Comparison of ENCODE assay signal across 10 mouse cellular contexts in genomic region chr17:71285929-71286328, GRCm38 (mm10). TPM values are rescaled to one million over a fixed set of nuclear protein-coding genes. Genes with fewer than 3 reads are reported as not detected.
A peak's percentile ranks its signal among the peaks of the same experiment; 100 is the strongest.
DNase-seq lines count a peak whose midpoint lies in the region; ATAC-seq and TF ChIP-seq lines count a peak whose summit lies in the region.
"Had no signal": no experiment of that assay in that cellular context is flagged by ENCODE, and none has a peak within 500 bp of the region (broad histone marks: within the 10 kb centered on the region; RNA-seq: fewer than 3 reads in every experiment).

No protein-coding gene starts in this region.

- DNase-seq in lung, embryonic 14.5 days = peak; percentile 25
- no peak for DNase-seq in lung, adult 2 months
- peak; percentile 41 for DNase-seq in kidney, postnatal 10 days
- DNase-seq in midbrain, embryonic 11.5 days (ENCODE audit: low spot score, missing footprints) = no peak
- DNase-seq: cerebellum, postnatal 10 days had no signal

- 55% methylated on average over 6 of the region's 6 CpGs for WGBS in lung, embryonic 14.5 days
- 65% methylated on average over 6 of the region's 6 CpGs for WGBS in lung, adult 2 months
- 81% methylated on average over 6 of the region's 6 CpGs for WGBS in forebrain, embryonic 15.5 days
- WGBS in midbrain, embryonic 11.5 days = 74% methylated on average over 6 of the region's 6 CpGs
- 76% methylated on average over 6 of the region's 6 CpGs for WGBS in hindbrain, embryonic 13.5 days

- no peak for TF ChIP-seq POLR2A in lung, adult 2 months (IDR thresholded peaks at IDR 0.05; ENCODE audit: borderline replicate concordance, extremely low read depth, low read depth, low read length)
- TF ChIP-seq POLR2A in myocyte (IDR thresholded peaks at IDR 0.05; ENCODE audit: insufficient read length, low read depth) = no peak

- no peaks in the 10 kb centered on the region for H3K79me2 ChIP-seq in myocyte (ENCODE audit: control insufficient read depth, insufficient read depth)

- H3K4me1 ChIP-seq in lung, embryonic 14.5 days (ENCODE audit: insufficient read depth) = peaks cover 10% of the 10 kb centered on the region; the same call in 1 of the 2 replicates
- H3K4me1 ChIP-seq in lung, adult 2 months (ENCODE audit: control insufficient read depth, insufficient read depth, low read length) = peaks cover 2% of the 10 kb centered on the region; the same call in 1 of the 2 replicates
- no peaks in the 10 kb centered on the region for H3K4me1 ChIP-seq in forebrain, embryonic 15.5 days
- H3K4me1 ChIP-seq in midbrain, embryonic 11.5 days (ENCODE audit: control insufficient read depth, insufficient read depth, low read length) = peaks cover 2% of the 10 kb centered on the region; the same call in 1 of the 2 replicates
- no peaks in the 10 kb centered on the region for H3K4me1 ChIP-seq in hindbrain, embryonic 13.5 days (replicated peaks)

- no peak for TF ChIP-seq CTCF in lung, embryonic 14.5 days (IDR thresholded peaks at IDR 0.05; ENCODE audit: low read depth)
- TF ChIP-seq CTCF in lung, adult 2 months (IDR thresholded peaks at IDR 0.05; ENCODE audit: insufficient read depth, low read length) = no peak

- no peaks in the 10 kb centered on the region for H3K36me3 ChIP-seq in lung, embryonic 14.5 days (ENCODE audit: insufficient read depth)
- H3K36me3 ChIP-seq in myocyte (ENCODE audit: control insufficient read depth, insufficient read depth) = no peaks in the 10 kb centered on the region
- no peaks in the 10 kb centered on the region for H3K36me3 ChIP-seq in forebrain, embryonic 15.5 days
- H3K36me3 ChIP-seq in midbrain, embryonic 11.5 days (ENCODE audit: control insufficient read depth, insufficient read depth, low read length) = no peaks in the 10 kb centered on the region
- no peaks in the 10 kb centered on the region for H3K36me3 ChIP-seq in hindbrain, embryonic 13.5 days

- 0 out of 2 replicates have a peak, but pooled peaks have one; percentile 22 for ATAC-seq in lung, embryonic 14.5 days (ENCODE audit: insufficient read depth)
- peak; percentile 21 for ATAC-seq in granulocyte monocyte progenitor cell, adult 5-6 weeks (replicated peaks; ENCODE audit: poor library complexity, severe bottlenecking)
- ATAC-seq in forebrain, embryonic 15.5 days (replicated peaks) = no peak
- no peak for ATAC-seq in midbrain, embryonic 11.5 days (ENCODE audit: low FRiP score)
- no peak for ATAC-seq in hindbrain, embryonic 13.5 days (ENCODE audit: low FRiP score)
- ATAC-seq: hindbrain, embryonic 16.5 days had no signal

- no peak overlapping the region for H3K4me2 ChIP-seq in lung, embryonic 14.5 days
- peak overlapping the region; percentile 44 for H3K4me2 ChIP-seq in myocyte (ENCODE audit: low read depth)
- H3K4me2 ChIP-seq in forebrain, embryonic 15.5 days (replicated peaks) = no peak overlapping the region
- H3K4me2 ChIP-seq in midbrain, embryonic 11.5 days = no peak overlapping the region
- H3K4me2 ChIP-seq in hindbrain, embryonic 13.5 days = no peak overlapping the region

- no peaks in the 10 kb centered on the region for H3K27me3 ChIP-seq in lung, embryonic 14.5 days (ENCODE audit: insufficient read depth, low read length)
- H3K27me3 ChIP-seq in myocyte (ENCODE audit: control insufficient read depth, insufficient read depth, insufficient read length) = no peaks in the 10 kb centered on the region
- no peaks in the 10 kb centered on the region for H3K27me3 ChIP-seq in forebrain, embryonic 15.5 days
- no peaks in the 10 kb centered on the region for H3K27me3 ChIP-seq in midbrain, embryonic 11.5 days (ENCODE audit: control insufficient read depth, insufficient read depth, low read length)
- H3K27me3 ChIP-seq in hindbrain, embryonic 13.5 days = no peaks in the 10 kb centered on the region

- H3K9ac ChIP-seq in lung, embryonic 14.5 days = no peak overlapping the region
- H3K9ac ChIP-seq in forebrain, embryonic 15.5 days (replicated peaks) = no peak overlapping the region
- H3K9ac ChIP-seq in midbrain, embryonic 11.5 days (ENCODE audit: low read length) = no peak overlapping the region
- no peak overlapping the region for H3K9ac ChIP-seq in hindbrain, embryonic 13.5 days

- no peak overlapping the region for H3ac ChIP-seq in myocyte (ENCODE audit: control insufficient read depth, insufficient read length)

- no peaks in the 10 kb centered on the region for H3K9me3 ChIP-seq in lung, embryonic 14.5 days (ENCODE audit: low read depth, low read length)
- H3K9me3 ChIP-seq in forebrain, embryonic 15.5 days = no peaks in the 10 kb centered on the region
- H3K9me3 ChIP-seq in midbrain, embryonic 11.5 days (ENCODE audit: control insufficient read depth, low read length) = no peaks in the 10 kb centered on the region
- H3K9me3 ChIP-seq in hindbrain, embryonic 13.5 days = no peaks in the 10 kb centered on the region

- no peak overlapping the region for H3K4me3 ChIP-seq in lung, embryonic 14.5 days (ENCODE audit: low read depth, low read length)
- H3K4me3 ChIP-seq in lung, adult 2 months (replicated peaks; ENCODE audit: extremely low read depth, low read depth, low read length) = no peak overlapping the region
- no peak overlapping the region for H3K4me3 ChIP-seq in myocyte
- no peak overlapping the region for H3K4me3 ChIP-seq in forebrain, embryonic 15.5 days
- H3K4me3 ChIP-seq in midbrain, embryonic 11.5 days (ENCODE audit: low read depth, low read length) = no peak overlapping the region
- H3K4me3 ChIP-seq in hindbrain, embryonic 13.5 days = no peak overlapping the region

- H3K27ac ChIP-seq in lung, embryonic 14.5 days (ENCODE audit: low read depth) = no peak overlapping the region
- no peak overlapping the region for H3K27ac ChIP-seq in forebrain, embryonic 15.5 days (replicated peaks)
- no peak overlapping the region for H3K27ac ChIP-seq in midbrain, embryonic 11.5 days (ENCODE audit: low read depth, low read length)
- no peak overlapping the region for H3K27ac ChIP-seq in hindbrain, embryonic 13.5 days

TF ChIP-seq in myocyte, 11 proteins besides CTCF, POLR2A, EP300 and RAD21:
- TF ChIP-seq CEBPB (IDR thresholded peaks at IDR 0.05; ENCODE audit: insufficient read depth, poor library complexity, severe bottlenecking) (no peak), SRF (IDR thresholded peaks at IDR 0.05; ENCODE audit: control insufficient read depth, insufficient read length, low read depth) (no peak), MAX (IDR thresholded peaks at IDR 0.05; ENCODE audit: low read depth) (no peak), E2F4 (IDR thresholded peaks at IDR 0.05; ENCODE audit: insufficient read depth) (no peak), REST (IDR thresholded peaks at IDR 0.05; ENCODE audit: insufficient read depth, insufficient read length) (no peak), TCF3 (IDR thresholded peaks at IDR 0.05; ENCODE audit: insufficient read length, low read depth) (no peak), USF1 (IDR thresholded peaks at IDR 0.05; ENCODE audit: low read depth) (no peak), MYOG (IDR thresholded peaks at IDR 0.05; ENCODE audit: control insufficient read depth in 1 of 3, insufficient read depth in 1 of 3, insufficient read length in 2 of 3, low read depth in 2 of 3) (no peak), POLR2AphosphoS2 (IDR thresholded peaks at IDR 0.05; ENCODE audit: insufficient read length, low read depth) (no peak), TCF12 (IDR thresholded peaks at IDR 0.05; ENCODE audit: insufficient read depth, poor library complexity, severe bottlenecking) (no peak), MYOD1 (IDR thresholded peaks at IDR 0.05; ENCODE audit: control insufficient read depth in 1 of 3, insufficient read length in 2 of 3, low read depth in 2 of 3) (no peak)

RNA-seq across cellular contexts. Expression of gene Emilin2, which starts 25.8 kb away (rescaled TPM):
- 3.6 and 3.8 TPM in 2 replicates for polyA plus RNA-seq in lung, embryonic 14.5 days (2014; fragmentation: Nextera tagmentation; extraction: Ambion mirVana)
- 17.3 and 18.7 TPM in 2 replicates for polyA plus RNA-seq in lung, adult 2 months (2012; rRNA removed)
- 14.3 and 19.0 TPM in 2 replicates for total RNA-seq in granulocyte monocyte progenitor cell, adult 5-6 weeks (2014; fragmentation: Nextera tagmentation)
- 25.0 and 25.8 TPM in 2 replicates for total RNA-seq in granulocyte monocyte progenitor cell, adult 5-6 weeks (2017)
- polyA plus RNA-seq in myocyte (2012; fragmentation: generic; extraction: Trizol) = 3.2 TPM
- 0.92 and 1.1 TPM in 2 replicates for polyA plus RNA-seq in forebrain, embryonic 15.5 days (2015; fragmentation: Nextera tagmentation; extraction: Ambion mirVana)
- polyA plus RNA-seq in midbrain, embryonic 11.5 days (2014; fragmentation: Nextera tagmentation; extraction: Ambion mirVana) = 10.2 and 11.8 TPM in 2 replicates
- polyA plus RNA-seq in hindbrain, embryonic 13.5 days (2015; fragmentation: Nextera tagmentation; extraction: Ambion mirVana) = 2.2 and 2.9 TPM in 2 replicates

Comparison
In these comparisons a context has a peak if more than half of its experiments do, and no peak if none do; other contexts are left out.
1. DNase-seq: peak in lung, embryonic 14.5 days (single experiment) and kidney, postnatal 10 days (single experiment); none in lung, adult 2 months (single experiment) and midbrain, embryonic 11.5 days (single experiment).
2. ATAC-seq: peak in lung, embryonic 14.5 days (single experiment) and granulocyte monocyte progenitor cell, adult 5-6 weeks (single experiment); none in forebrain, embryonic 15.5 days (single experiment), midbrain, embryonic 11.5 days (single experiment) and hindbrain, embryonic 13.5 days (single experiment).